Mouse (Mus musculus) retina, embryonic 14.5 days (tissue): ENCODE results near the gene Olfr612.
"Not testable (repeated sequence)": the region's sequence is repeated elsewhere in the genome, so short reads cannot be mapped to it uniquely, and the experiment has no call there.

Experiments used
- DNase-seq: peaks from one replicate; pipeline ENCODE4 v3.0.0-alpha.2; 2015; ENCODE audit warnings: low spot score

The Olfr612 gene

GRCm38 (mm10) chr7:103542617-103543016 lies at the start of gene Olfr612:
Gene Olfr612 (minus strand): TSS chr7:103542717.
- not testable (repeated sequence) for DNase-seq

DNA sequence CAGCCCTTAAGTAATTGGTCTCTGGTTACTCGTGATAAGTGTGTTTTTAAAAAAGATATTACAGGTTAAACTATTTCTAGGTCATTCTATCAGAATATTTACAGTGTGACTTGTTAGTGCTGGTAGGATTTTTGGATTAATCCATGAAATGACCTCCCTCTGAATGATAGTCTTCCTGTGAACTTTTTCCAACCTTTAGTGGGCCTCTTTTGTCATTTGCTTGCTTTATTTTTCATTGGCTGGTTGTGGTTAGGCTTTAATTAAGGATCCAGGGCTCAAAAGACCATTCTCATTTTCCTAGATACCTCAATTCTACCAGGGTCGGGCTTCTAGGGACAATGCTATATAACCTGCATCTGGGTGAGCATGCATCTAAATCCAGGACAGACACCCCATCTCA lies 47.3 kb upstream of the Olfr612 start, which contains the start of gene Olfr618:
TSS of gene Olfr618 (plus strand) at position 301 of the 400 bp plus-strand sequence.
- DNase-seq: no peak

GRCm38 (mm10) chr7:103572761-103573160 lies 30.2 kb upstream of the Olfr612 start, which contains the start of gene Olfr617:
Gene Olfr617 (plus strand): TSS chr7:103573061.
- no peak for DNase-seq

- no peak for DNase-seq
Measured at GRCm38 (mm10) chr7:103569043-103569442, 26.5 kb upstream of the Olfr612 start, which contains the start of gene Olfr616. Gene Olfr616 (minus strand): TSS chr7:103569143.

- DNase-seq: no peak
Measured at GRCm38 (mm10) chr7:103555779-103556178, 13.3 kb upstream of the Olfr612 start, which contains the start of gene Olfr615. Gene Olfr615 (plus strand): TSS chr7:103556079.

- no peak for DNase-seq
Measured at GRCm38 (mm10) chr7:103547774-103548173, 5.3 kb upstream of the Olfr612 start, which contains the start of gene Olfr613. Gene Olfr613 (plus strand): TSS chr7:103548074.

GRCm38 (mm10) chr7:103520746-103521145 lies 21.8 kb downstream of the Olfr612 start, which contains the start of gene Olfr611:
Gene Olfr611 (minus strand): TSS chr7:103520846.
- DNase-seq: not testable (repeated sequence)

DNA sequence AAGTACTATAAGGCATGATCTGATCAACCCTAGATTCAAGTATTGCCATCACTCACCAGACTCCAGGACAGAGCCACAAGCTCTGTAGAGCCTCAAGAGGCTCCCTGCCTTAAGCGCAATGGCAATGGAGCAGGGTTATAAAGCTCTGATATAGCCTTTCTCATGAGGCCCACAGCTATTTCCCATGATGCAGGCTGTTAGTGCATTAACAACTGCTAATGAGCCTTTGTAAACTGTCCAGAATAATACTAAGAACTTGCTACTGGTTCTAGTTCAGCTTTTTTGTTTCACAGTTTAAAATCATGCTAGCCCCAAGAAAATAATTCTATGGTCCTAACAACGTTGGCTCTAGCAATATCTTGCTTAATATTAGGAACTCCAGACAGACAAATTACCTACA lies 30.5 kb downstream of the Olfr612 start, which contains the start of gene Olfr610:
TSS of gene Olfr610 (minus strand) at position 101 of the 400 bp plus-strand sequence.
- no peak for DNase-seq

DNA sequence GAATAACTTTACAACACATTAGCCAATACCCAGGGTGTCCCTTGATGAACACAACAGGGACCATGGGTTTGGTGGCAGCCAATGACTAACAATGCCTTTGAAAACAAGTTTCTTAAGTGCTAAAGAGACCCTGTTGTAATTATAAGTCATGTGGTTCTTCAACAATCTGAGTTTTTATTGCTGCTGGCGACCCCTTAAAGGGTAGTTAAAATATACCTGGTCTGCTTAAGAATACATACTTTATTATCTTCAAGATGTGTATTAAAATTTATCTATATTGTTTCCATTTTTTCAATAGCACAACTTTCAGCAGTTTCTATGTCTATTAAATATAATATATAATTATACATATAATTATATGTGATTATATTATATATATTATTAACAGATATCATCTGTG lies 44.6 kb downstream of the Olfr612 start, which contains the start of gene Olfr609:
TSS of gene Olfr609 (minus strand) at position 101 of the 400 bp plus-strand sequence.
- DNase-seq: no peak
